Mouse (Mus musculus) hindbrain, embryonic 11.5 days (tissue): ENCODE data around the gene Lman1l. TPM values are rescaled to one million over a fixed set of nuclear protein-coding genes. Genes with fewer than 3 reads are reported as not detected.

Source experiments
- ATAC-seq: fragments of 200-750 bp; cut with Nextera tagmentation; 2 replicates; pipeline ENCODE4 v1.8.0; 2017; ENCODE audit warnings: mild to moderate bottlenecking, moderate TSS enrichment, moderate library complexity; ENCODE audit not compliant: low FRiP score
- DNase-seq: peaks from one replicate; pipeline ENCODE4 v3.0.0-alpha.2; 2015; ENCODE audit warnings: low spot score
- H3K27ac ChIP-seq: fragments of 300-500 bp; sonication (generic); 2 replicates; pipeline ENCODE4 v1.5.1; 2014; ENCODE audit warnings: mild to moderate bottlenecking, low read depth, low read length
- H3K27me3 ChIP-seq: fragments of 300-500 bp; sonication (generic); 2 replicates; pipeline ENCODE4 v1.6.1; 2014; ENCODE audit warnings: mild to moderate bottlenecking, low read length, moderate library complexity, mixed read lengths; ENCODE audit not compliant: control insufficient read depth, insufficient read depth
- H3K36me3 ChIP-seq: fragments of 300-500 bp; sonication (generic); 2 replicates; pipeline ENCODE4 v1.6.1; 2014; ENCODE audit warnings: mild to moderate bottlenecking, low read length, moderate library complexity, mixed read lengths; ENCODE audit not compliant: control insufficient read depth, insufficient read depth
- H3K4me1 ChIP-seq: fragments of 300-500 bp; sonication (generic); replicated peaks from 2 replicates; pipeline ENCODE4 v1.6.1; 2014; ENCODE audit warnings: low read length, mixed read lengths; ENCODE audit not compliant: control insufficient read depth, insufficient read depth
- H3K4me2 ChIP-seq: fragments of 300-500 bp; sonication (generic); replicated peaks from 2 replicates; pipeline ENCODE4 v1.6.1; 2014; ENCODE audit warnings: mild to moderate bottlenecking, low read depth, low read length
- H3K4me3 ChIP-seq: fragments of 300-500 bp; sonication (generic); 2 replicates; pipeline ENCODE4 v1.5.1; 2014; ENCODE audit warnings: low read depth, low read length
- H3K9ac ChIP-seq: fragments of 300-500 bp; sonication (generic); 2 replicates; pipeline ENCODE4 v1.6.1; 2014; ENCODE audit warnings: low read depth, low read length
- H3K9me3 ChIP-seq: fragments of 300-500 bp; sonication (generic); 2 replicates; pipeline ENCODE4 v1.6.1; 2016; ENCODE audit warnings: low read length; ENCODE audit not compliant: control insufficient read depth
- WGBS: fragments of 180-500 bp; shearing (Covaris S2); extraction: QIAGEN DNeasy Blood & Tissue Kit; methylation state at CpG from one replicate; pipeline ENCODE4 v1.1.7; 2014; 5-methylcytosine and 5-hydroxymethylcytosine counted together
- polyA plus RNA-seq: library from polyadenylated mRNA; unstranded; fragments of >200 nt; fragmentation: Nextera tagmentation; extraction: Ambion mirVana; gene quantifications from 2 replicates; pipeline ENCODE4 v1.2.1, GENCODE M21; 2014

Gene Lman1l
- polyA plus RNA-seq, 1 experiment from 2014 or later: not detected

GRCm38 (mm10) chr9:57604875-57605274, 15.7 kb downstream of the Lman1l start:
- DNase-seq (no peak), ATAC-seq (no peak)
- H3K4me3 ChIP-seq: no peak overlapping the region
- H3K27ac ChIP-seq: no peak overlapping the region
- WGBS: 78% methylated on average over 4 of the region's 4 CpGs
- H3K9me3 ChIP-seq: no peaks in the 10 kb centered on the region
- no peak overlapping the region for H3K4me2 ChIP-seq
- peaks cover 5% of the 10 kb centered on the region for H3K4me1 ChIP-seq
- H3K9ac ChIP-seq: no peak overlapping the region
- no peaks in the 10 kb centered on the region for H3K36me3 ChIP-seq
- H3K27me3 ChIP-seq: peaks cover 2% of the 10 kb centered on the region; the same call in 1 of the 2 replicates

GRCm38 (mm10) chr9:57602098-57602497, 18.5 kb downstream of the Lman1l start:
- ATAC-seq: no peak

GRCm38 (mm10) chr9:57601353-57601706, 19.2 kb downstream of the Lman1l start:
- WGBS: 82% methylated on average over 2 of the region's 2 CpGs
- H3K4me1 ChIP-seq: peaks cover 7% of the 10 kb centered on the region; the same call in 1 of the 2 replicates

More at GRCm38 (mm10) chr9:57602098-57602497, 18.5 kb downstream of the Lman1l start:
- H3K4me2 ChIP-seq: no peak overlapping the region
- H3K4me1 ChIP-seq: peaks cover 8% of the 10 kb centered on the region
- H3K4me3 ChIP-seq: no peak overlapping the region
- H3K27ac ChIP-seq: no peak overlapping the region
- H3K27me3 ChIP-seq: no peaks in the 10 kb centered on the region; the same call in 1 of the 2 replicates
- no peak overlapping the region for H3K9ac ChIP-seq
- DNase-seq: no peak
- H3K36me3 ChIP-seq: no peaks in the 10 kb centered on the region
- 68% methylated on average over 8 of the region's 8 CpGs for WGBS
- H3K9me3 ChIP-seq: no peaks in the 10 kb centered on the region

GRCm38 (mm10) chr9:57600620-57601352, 19.8 kb downstream of the Lman1l start:
- Histone ChIP-seq H3K4me3 (no peak overlapping the region), H3K27ac (no peak overlapping the region), H3K9ac (no peak overlapping the region), H3K4me2 (no peak overlapping the region), H3K4me1 (peaks cover 5% of the 10 kb centered on the region; the same call in 1 of the 2 replicates), H3K27me3 (no peaks in the 10 kb centered on the region), H3K36me3 (no peaks in the 10 kb centered on the region), H3K9me3 (no peaks in the 10 kb centered on the region)
- ATAC-seq (peak; percentile 39; the same call in 1 of the 2 replicates), DNase-seq (peak; percentile 59)
- WGBS: 12% methylated on average over 3 of the region's 3 CpGs

More at GRCm38 (mm10) chr9:57601353-57601706, 19.2 kb downstream of the Lman1l start:
- Histone ChIP-seq H3K4me3 (no peak overlapping the region), H3K27me3 (no peaks in the 10 kb centered on the region; the same call in 1 of the 2 replicates), H3K4me2 (no peak overlapping the region), H3K9me3 (no peaks in the 10 kb centered on the region), H3K36me3 (no peaks in the 10 kb centered on the region), H3K9ac (no peak overlapping the region), H3K27ac (no peak overlapping the region)
- DNase-seq (no peak), ATAC-seq (no peak)

GRCm38 (mm10) chr9:57598851-57599563, 21.6 kb downstream of the Lman1l start:
- peaks cover 5% of the 10 kb centered on the region; the same call in 1 of the 2 replicates for H3K4me1 ChIP-seq
- DNase-seq (peak; percentile 44), ATAC-seq (peak; percentile 69)

GRCm38 (mm10) chr9:57597929-57598382, 22.6 kb downstream of the Lman1l start:
- Histone ChIP-seq H3K9me3 (no peaks in the 10 kb centered on the region), H3K4me1 (peaks cover 5% of the 10 kb centered on the region; the same call in 1 of the 2 replicates), H3K9ac (no peak overlapping the region), H3K4me2 (no peak overlapping the region), H3K27me3 (no peaks in the 10 kb centered on the region), H3K36me3 (0 out of 2 replicates have a peak, but pooled peaks cover 2% of the 10 kb centered on the region), H3K27ac (peak overlapping the region; percentile 56), H3K4me3 (no peak overlapping the region)
- peak; percentile 41 for DNase-seq
- WGBS: 17% methylated on average over 4 of the region's 4 CpGs
- ATAC-seq: peak; percentile 61

More at GRCm38 (mm10) chr9:57598851-57599563, 21.6 kb downstream of the Lman1l start:
- no peak overlapping the region for H3K9ac ChIP-seq
- H3K4me3 ChIP-seq: no peak overlapping the region
- H3K36me3 ChIP-seq: 0 out of 2 replicates have a peak, but pooled peaks cover 2% of the 10 kb centered on the region
- 39% methylated on average over 8 of the region's 8 CpGs for WGBS
- H3K4me2 ChIP-seq: no peak overlapping the region
- no peaks in the 10 kb centered on the region for H3K27me3 ChIP-seq
- H3K9me3 ChIP-seq: no peaks in the 10 kb centered on the region
- peak overlapping the region; percentile 17 for H3K27ac ChIP-seq

GRCm38 (mm10) chr9:57597265-57597664, 23.3 kb downstream of the Lman1l start:
- no peak overlapping the region for H3K4me3 ChIP-seq
- no peaks in the 10 kb centered on the region for H3K9me3 ChIP-seq
- H3K36me3 ChIP-seq: 0 out of 2 replicates have a peak, but pooled peaks cover 2% of the 10 kb centered on the region
- H3K4me1 ChIP-seq: peaks cover 5% of the 10 kb centered on the region; the same call in 1 of the 2 replicates
- H3K27ac ChIP-seq: no peak overlapping the region
- 84% methylated on average over 8 of the region's 8 CpGs for WGBS
- ATAC-seq (no peak), DNase-seq (no peak)
- no peaks in the 10 kb centered on the region for H3K27me3 ChIP-seq
- H3K4me2 ChIP-seq: no peak overlapping the region
- no peak overlapping the region for H3K9ac ChIP-seq

- no peak overlapping the region for H3K4me2 ChIP-seq
- 0 out of 2 replicates have a peak, but pooled peaks cover 2% of the 10 kb centered on the region for H3K36me3 ChIP-seq
- H3K27ac ChIP-seq: no peak overlapping the region
- no peak overlapping the region for H3K4me3 ChIP-seq
- no peaks in the 10 kb centered on the region for H3K9me3 ChIP-seq
- ATAC-seq: no peak
- no peak for DNase-seq
- no peak overlapping the region for H3K9ac ChIP-seq
- no peaks in the 10 kb centered on the region for H3K27me3 ChIP-seq
- 66% methylated on average over 9 of the region's 9 CpGs for WGBS
- H3K4me1 ChIP-seq: peaks cover 2% of the 10 kb centered on the region; the same call in 1 of the 2 replicates
These were observed 26.4 kb downstream of the Lman1l start for GRCm38 (mm10) chr9:57594174-57594509.
